Mouse (Mus musculus) embryonic facial prominence, embryonic 14.5 days (tissue): ENCODE measurements around the gene Arhgap10. TPM values are rescaled to one million over a fixed set of nuclear protein-coding genes. Genes with fewer than 3 reads are reported as not detected.

ENCODE experiments used
- ATAC-seq: fragments of 200-750 bp; cut with Nextera tagmentation; 2 replicates; pipeline ENCODE4 v1.8.0; 2017; ENCODE audit warnings: low read depth, moderate number of reproducible peaks, moderate TSS enrichment
- DNase-seq: peaks from one replicate; pipeline ENCODE4 v3.0.0-alpha.2; 2015; ENCODE audit warnings: low spot score
- H3K27ac ChIP-seq: fragments of 300-500 bp; sonication (generic); replicated peaks from 2 replicates; pipeline ENCODE4 v1.5.1; 2014; ENCODE audit warnings: low read depth, mild to moderate bottlenecking, low read length, moderate library complexity
- H3K27me3 ChIP-seq: fragments of 300-500 bp; sonication (generic); replicated peaks from 2 replicates; pipeline ENCODE4 v1.6.1; 2014; ENCODE audit warnings: low read length; ENCODE audit not compliant: control insufficient read depth, insufficient read depth
- H3K36me3 ChIP-seq: fragments of 300-500 bp; sonication (generic); 2 replicates; pipeline ENCODE4 v1.6.1; 2014; ENCODE audit warnings: low read length, mixed read lengths; ENCODE audit not compliant: control insufficient read depth, insufficient read depth
- H3K4me1 ChIP-seq: fragments of 300-500 bp; sonication (generic); 2 replicates; pipeline ENCODE4 v1.6.1; 2014; ENCODE audit warnings: antibody characterized with exemption, low read length; ENCODE audit not compliant: control insufficient read depth, insufficient read depth
- H3K4me2 ChIP-seq: fragments of 300-500 bp; sonication (generic); 2 replicates; pipeline ENCODE4 v1.6.1; 2014; ENCODE audit warnings: low read depth, mild to moderate bottlenecking, low read length, moderate library complexity, mixed read lengths
- H3K4me3 ChIP-seq: fragments of 300-500 bp; sonication (generic); 2 replicates; pipeline ENCODE4 v1.5.1; 2014; ENCODE audit warnings: low read depth, mild to moderate bottlenecking, low read length
- H3K9ac ChIP-seq: fragments of 300-500 bp; sonication (generic); 2 replicates; pipeline ENCODE4 v1.6.1; 2014; ENCODE audit warnings: low read depth, mild to moderate bottlenecking, low read length, moderate library complexity, mixed read lengths
- H3K9me3 ChIP-seq: fragments of 300-500 bp; sonication (generic); 2 replicates; pipeline ENCODE4 v1.6.1; 2016; ENCODE audit warnings: low read length; ENCODE audit not compliant: control insufficient read depth
- WGBS: fragments of 180-500 bp; shearing (Covaris S2); extraction: QIAGEN DNeasy Blood & Tissue Kit; methylation state at CpG from one replicate; pipeline ENCODE4 v1.1.7; 2014; 5-methylcytosine and 5-hydroxymethylcytosine counted together
- polyA plus RNA-seq: library from polyadenylated mRNA; unstranded; fragments of >200 nt; fragmentation: Nextera tagmentation; extraction: Ambion mirVana; gene quantifications from 2 replicates; pipeline ENCODE4 v1.2.1, GENCODE M21; 2014

Arhgap10 gene
- polyA plus RNA-seq, 1 experiment from 2014 or later = 25.9 TPM

DNA sequence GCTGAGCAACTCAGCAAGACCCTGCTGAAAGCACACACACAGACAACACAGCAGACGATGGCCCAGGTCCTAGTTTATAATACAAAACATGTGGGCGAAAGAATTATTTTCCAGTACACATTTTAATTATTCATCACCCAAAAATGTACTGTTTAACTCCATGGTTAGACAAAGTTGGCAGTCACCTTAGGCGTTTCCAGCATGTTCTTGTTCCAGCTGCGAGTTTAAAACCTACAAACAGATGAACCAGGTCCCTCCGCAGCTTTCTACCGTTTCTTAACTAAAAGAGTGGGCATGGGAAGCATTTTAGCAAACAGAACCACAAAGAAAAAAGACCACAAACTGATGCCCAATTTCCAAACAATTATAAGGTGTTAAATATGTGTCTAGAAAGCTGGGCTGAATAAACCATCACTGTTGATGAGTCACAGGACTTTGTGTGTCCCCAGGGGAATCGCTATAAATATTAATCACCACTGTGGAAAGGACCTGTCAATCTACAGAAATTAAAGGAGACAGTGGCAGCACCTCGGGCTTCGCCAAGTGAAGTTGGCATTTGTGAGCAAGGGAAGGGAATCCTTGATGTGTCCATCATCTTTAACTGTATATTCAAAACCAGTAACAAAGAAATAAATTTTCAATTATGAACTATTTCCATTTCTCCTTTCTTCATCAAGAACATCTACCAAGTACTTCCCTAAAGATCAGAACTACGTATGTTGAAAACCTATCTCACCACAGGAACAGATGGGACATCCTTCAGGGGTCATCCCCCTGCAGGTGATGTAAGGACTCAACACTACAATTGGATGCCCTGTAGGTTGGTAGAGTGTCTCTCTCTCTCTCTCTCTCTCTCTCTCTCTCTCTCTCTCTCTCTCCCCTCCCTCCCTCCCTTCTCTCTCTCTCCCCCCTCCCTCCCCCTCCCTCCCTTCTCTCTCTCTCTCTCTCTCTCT is 23.1 kb downstream of the Arhgap10 start:
- DNase-seq = peak; percentile 77
- Histone ChIP-seq H3K4me2 (no peak overlapping the region), H3K4me1 (peaks cover 25% of the 10 kb centered on the region), H3K9ac (no peak overlapping the region), H3K27me3 (no peaks in the 10 kb centered on the region), H3K36me3 (no peaks in the 10 kb centered on the region), H3K9me3 (0 out of 2 replicates have a peak, but pooled peaks cover 3% of the 10 kb centered on the region), H3K27ac (no peak overlapping the region), H3K4me3 (no peak overlapping the region)
- WGBS = 63% methylated on average over 10 of the region's 10 CpGs
- ATAC-seq = no peak

DNA sequence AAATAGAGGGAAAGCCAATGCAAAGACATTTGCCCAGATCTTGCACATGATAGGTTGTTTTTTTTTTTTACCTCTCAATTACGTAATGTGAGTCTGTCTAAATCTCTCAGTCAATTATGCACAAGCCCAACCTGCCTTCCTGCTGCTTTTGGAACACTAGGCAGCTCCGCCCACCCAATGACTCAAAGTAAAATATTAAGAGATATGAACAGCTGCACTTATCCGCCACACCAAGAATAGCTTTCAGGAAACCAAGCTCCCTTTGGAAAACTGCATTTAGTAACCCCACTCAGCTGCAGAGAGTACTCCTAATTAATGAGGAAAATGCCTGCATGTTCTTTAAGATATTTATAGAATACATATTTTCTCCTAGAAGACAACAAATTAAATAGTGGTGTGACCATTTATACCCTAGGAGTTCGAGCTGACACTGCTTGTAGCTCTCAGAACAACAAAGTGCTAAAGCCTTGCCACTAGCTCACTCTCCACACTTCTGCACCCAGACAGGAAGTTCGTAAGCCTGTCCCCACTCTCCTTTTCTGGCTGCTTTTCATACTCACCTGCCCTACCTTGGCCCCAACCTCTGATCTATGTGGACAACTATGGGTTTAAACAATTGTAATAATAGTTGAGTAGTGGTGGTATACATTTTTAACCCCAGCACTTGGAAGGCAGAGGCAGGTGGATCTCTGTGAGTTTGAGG is 25.2 kb downstream of the Arhgap10 start:
- DNase-seq (peak; percentile 83), ATAC-seq (no peak)
- WGBS = 63% methylated on average over 5 of the region's 5 CpGs
- Histone ChIP-seq H3K27me3 (no peaks in the 10 kb centered on the region), H3K4me2 (no peak overlapping the region), H3K4me3 (no peak overlapping the region), H3K9ac (no peak overlapping the region), H3K36me3 (no peaks in the 10 kb centered on the region), H3K27ac (no peak overlapping the region), H3K4me1 (peaks cover 30% of the 10 kb centered on the region), H3K9me3 (no peaks in the 10 kb centered on the region)

DNA sequence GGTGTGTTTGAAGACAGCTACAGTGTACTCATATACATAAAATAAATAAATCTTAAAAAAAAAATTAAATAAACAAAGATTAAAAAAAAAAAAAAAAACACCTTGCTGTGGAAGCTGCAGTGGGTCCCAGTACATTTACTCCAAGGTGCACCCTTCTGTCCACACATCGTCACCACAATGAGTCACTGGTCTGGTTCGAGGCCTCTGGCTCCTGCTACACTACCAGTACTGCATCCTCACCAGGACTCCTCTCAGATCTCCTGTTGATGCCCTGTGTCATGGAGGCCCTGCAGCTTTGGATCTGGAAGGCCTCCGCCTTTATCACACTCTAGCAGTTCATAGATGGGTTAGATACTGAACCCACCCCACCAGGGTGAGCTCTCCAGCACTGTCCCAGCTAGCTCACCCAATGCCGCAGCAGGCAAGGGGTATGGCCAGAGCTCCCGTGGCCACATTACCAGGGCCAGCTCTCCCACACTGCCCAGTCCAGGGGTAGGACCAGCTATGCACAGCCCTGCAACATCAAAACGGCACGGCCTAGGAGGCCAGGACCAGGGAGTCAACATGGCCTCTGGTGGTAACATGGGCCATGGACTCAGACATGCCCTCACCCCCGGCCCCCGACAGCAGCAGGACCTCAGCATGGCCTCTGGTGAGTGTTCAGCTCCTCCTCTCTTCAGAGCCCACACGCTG is 26.4 kb downstream of the Arhgap10 start:
- Histone ChIP-seq H3K9ac (no peak overlapping the region), H3K27ac (no peak overlapping the region), H3K4me1 (peaks cover 28% of the 10 kb centered on the region), H3K36me3 (no peaks in the 10 kb centered on the region), H3K27me3 (no peaks in the 10 kb centered on the region), H3K9me3 (no peaks in the 10 kb centered on the region), H3K4me2 (no peak overlapping the region), H3K4me3 (no peak overlapping the region)
- WGBS = 92% methylated on average over 4 of the region's 10 CpGs
- ATAC-seq (no peak), DNase-seq (no peak)

DNA sequence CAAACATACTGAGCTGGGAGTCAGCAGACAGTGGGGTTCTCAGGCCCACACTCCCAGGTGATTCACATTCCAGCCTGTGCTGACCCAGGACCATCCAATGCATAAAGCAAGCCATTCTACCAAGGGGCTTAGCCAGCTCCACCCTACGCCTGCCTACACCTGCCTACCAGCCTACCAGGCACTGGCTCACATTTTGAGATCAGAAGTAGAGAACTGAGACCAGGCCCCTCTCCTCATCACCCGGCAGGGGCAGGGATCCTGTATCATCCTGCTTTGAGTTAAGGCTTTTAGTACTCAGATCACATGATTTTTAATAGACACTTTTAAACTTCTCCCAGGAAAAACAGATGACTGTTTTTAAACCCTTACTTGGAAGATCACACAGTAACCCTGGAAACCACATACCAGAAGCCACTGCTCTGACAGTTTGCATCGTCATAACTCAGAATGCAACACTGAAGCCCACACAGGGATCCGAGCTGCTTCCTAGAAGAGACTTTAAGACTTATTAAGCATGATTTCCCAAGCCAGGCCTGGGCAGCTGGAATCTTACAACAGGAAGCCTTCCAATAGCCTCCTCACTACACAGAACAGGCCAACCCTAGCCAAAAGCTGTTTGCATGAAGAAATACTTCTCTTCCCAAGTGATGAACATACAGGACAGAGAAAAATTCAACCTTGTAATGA is 27.5 kb downstream of the Arhgap10 start:
- Histone ChIP-seq H3K36me3 (no peaks in the 10 kb centered on the region), H3K4me1 (peaks cover 25% of the 10 kb centered on the region), H3K4me2 (no peak overlapping the region), H3K9me3 (no peaks in the 10 kb centered on the region), H3K27me3 (no peaks in the 10 kb centered on the region), H3K9ac (no peak overlapping the region), H3K4me3 (no peak overlapping the region), H3K27ac (peak overlapping the region; percentile 3)
- peak; percentile 77 for ATAC-seq
- 30% methylated on average over 4 of the region's 4 CpGs for WGBS
- peak; percentile 88 for DNase-seq

DNA sequence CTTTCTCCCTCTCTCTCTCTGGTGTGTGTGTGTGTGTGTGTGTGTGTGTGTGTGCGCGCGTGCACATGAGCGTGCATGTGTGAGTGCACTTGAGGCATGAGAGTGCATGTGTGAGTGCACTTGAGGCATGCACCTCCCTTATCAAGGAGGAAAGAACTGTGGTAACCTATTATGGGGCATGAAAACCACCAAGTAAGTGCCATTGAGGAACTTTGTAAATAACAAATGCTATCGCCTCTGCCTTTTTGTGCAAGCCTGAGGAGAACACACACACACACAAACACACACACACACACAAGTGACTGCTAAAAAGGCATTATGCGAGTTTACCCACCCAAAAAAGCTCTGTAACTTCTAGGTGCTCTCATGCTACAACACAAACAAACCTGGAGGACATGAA is 28.5 kb downstream of the Arhgap10 start:
- ATAC-seq (no peak), DNase-seq (no peak)
- Histone ChIP-seq H3K9me3 (no peaks in the 10 kb centered on the region), H3K4me1 (peaks cover 26% of the 10 kb centered on the region), H3K27ac (no peak overlapping the region), H3K27me3 (no peaks in the 10 kb centered on the region), H3K4me2 (no peak overlapping the region), H3K36me3 (no peaks in the 10 kb centered on the region), H3K9ac (no peak overlapping the region), H3K4me3 (no peak overlapping the region)
- WGBS = 87% methylated on average over 6 of the region's 6 CpGs

DNA sequence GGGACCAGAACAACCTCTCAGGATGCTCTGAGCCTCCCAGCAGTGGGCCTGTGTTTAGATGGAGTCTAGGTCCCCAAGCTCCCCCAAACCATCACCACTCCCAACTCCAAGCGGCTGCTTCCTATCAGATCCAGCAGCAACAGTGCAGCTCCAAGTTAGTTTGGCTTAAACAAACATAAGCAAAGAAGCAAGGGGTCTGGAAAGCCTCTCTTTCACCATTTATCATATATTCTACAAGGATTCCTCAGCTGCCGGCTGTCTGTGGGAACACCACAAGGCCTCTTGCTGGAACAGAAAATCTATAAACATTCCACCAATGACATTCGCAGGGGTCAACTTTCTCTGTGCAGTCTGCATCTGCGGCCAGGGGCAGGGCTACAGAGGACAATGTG is 29.5 kb downstream of the Arhgap10 start:
- 0 out of 2 replicates have a peak overlapping the region, but pooled peaks have one; percentile 1 for H3K27ac ChIP-seq
- no peak for ATAC-seq

DNA sequence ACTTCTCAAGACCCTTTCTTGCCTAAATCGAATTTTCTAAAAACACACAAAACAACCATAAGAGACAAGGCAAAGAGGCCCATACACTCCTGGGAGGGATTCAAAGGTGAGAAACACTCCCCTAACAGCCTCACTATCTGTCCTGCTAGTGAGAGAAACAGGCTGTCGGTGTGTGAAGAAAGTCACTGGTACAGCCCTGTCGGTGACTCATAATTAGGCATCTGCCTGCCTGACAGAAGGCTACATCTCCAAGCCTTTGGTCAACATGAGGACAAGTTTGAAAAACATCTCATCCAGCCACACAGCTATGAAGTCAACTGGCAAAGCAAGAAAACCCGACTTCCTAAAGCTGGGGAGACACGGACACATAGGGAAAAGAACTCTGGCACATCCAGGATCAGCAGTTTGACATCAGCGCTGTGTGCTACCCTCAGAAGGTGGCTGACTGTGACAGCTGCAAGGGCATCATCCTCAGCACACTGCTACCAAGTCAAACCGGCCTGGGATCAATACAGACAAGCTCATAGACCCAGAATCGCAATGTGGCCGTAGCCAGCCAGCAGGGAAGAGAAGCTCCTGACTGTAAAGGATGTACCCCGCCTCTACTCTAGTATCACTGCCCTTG is 30.1 kb downstream of the Arhgap10 start:
- Histone ChIP-seq H3K27ac (0 out of 2 replicates have a peak overlapping the region, but pooled peaks have one; percentile 1), H3K9ac (no peak overlapping the region), H3K4me3 (no peak overlapping the region), H3K4me2 (no peak overlapping the region), H3K4me1 (peaks cover 32% of the 10 kb centered on the region), H3K9me3 (no peaks in the 10 kb centered on the region), H3K36me3 (no peaks in the 10 kb centered on the region), H3K27me3 (no peaks in the 10 kb centered on the region)
- no peak for DNase-seq
- no peak for ATAC-seq
- WGBS = 86% methylated on average over 10 of the region's 10 CpGs

More for the DNA sequence above, 29.5 kb downstream of the Arhgap10 start:
- H3K9me3 ChIP-seq = no peaks in the 10 kb centered on the region
- no peaks in the 10 kb centered on the region for H3K27me3 ChIP-seq
- H3K4me1 ChIP-seq = peaks cover 32% of the 10 kb centered on the region
- 35% methylated on average over 4 of the region's 4 CpGs for WGBS
- H3K36me3 ChIP-seq = no peaks in the 10 kb centered on the region
- H3K4me3 ChIP-seq = no peak overlapping the region
- no peak overlapping the region for H3K9ac ChIP-seq
- no peak overlapping the region for H3K4me2 ChIP-seq
- DNase-seq = peak; percentile 58

DNA sequence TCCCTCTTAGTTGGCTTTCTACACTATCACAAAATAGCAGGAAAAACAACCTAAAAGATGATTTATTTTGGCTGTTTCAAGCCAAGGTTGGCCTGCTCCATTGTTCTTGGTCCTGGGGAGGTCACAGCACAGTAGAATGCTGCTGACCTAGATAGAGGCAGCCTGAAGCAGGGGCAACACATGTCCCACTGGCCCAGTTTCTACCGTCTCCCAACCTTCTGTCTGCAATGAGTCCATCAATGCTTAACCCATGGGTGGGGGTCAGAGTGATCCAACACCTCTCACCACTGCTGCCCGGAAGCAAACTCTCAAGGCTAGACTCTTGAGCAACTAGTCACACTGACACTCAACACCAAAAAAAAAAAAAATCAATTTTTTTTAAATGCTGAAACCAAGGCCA is 31.0 kb downstream of the Arhgap10 start:
- Histone ChIP-seq H3K27ac (no peak overlapping the region), H3K4me3 (no peak overlapping the region), H3K9ac (no peak overlapping the region), H3K4me1 (peaks cover 35% of the 10 kb centered on the region), H3K27me3 (no peaks in the 10 kb centered on the region), H3K9me3 (no peaks in the 10 kb centered on the region), H3K4me2 (no peak overlapping the region), H3K36me3 (no peaks in the 10 kb centered on the region)
- ATAC-seq (no peak), DNase-seq (no peak)
- 91% methylated on average over 2 of the region's 2 CpGs for WGBS
